Mouse (Mus musculus): Measurements from ENCODE around the gene Armc7. TPM values are rescaled to one million over a fixed set of nuclear protein-coding genes. Genes with fewer than 3 reads are reported as not detected.

Armc7 gene
- polyA plus RNA-seq, 1 experiment: 5.4 TPM

- TF ChIP-seq MYOG (IDR thresholded peaks at IDR 0.05; ENCODE audit: control insufficient read depth, extremely low read depth, insufficient read length) (no peak), CTCF (IDR thresholded peaks at IDR 0.05; ENCODE audit: control insufficient read depth, insufficient read depth, insufficient read length) (no peak), CEBPB (IDR thresholded peaks at IDR 0.05; ENCODE audit: low read depth) (no peak), USF1 (IDR thresholded peaks at IDR 0.05; ENCODE audit: low read depth) (no peak), MYOD1 (IDR thresholded peaks at IDR 0.05; ENCODE audit: control insufficient read depth, insufficient read length, low read depth) (no peak), MAX (IDR thresholded peaks at IDR 0.05) (no peak), FOSL1 (IDR thresholded peaks at IDR 0.05; ENCODE audit: insufficient read depth, low read length, poor library complexity, severe bottlenecking) (no peak)
- no peaks in the 10 kb centered on the region for H3K79me2 ChIP-seq (ENCODE audit: control insufficient read depth, insufficient read depth)
- no peak overlapping the region for H3K4me3 ChIP-seq (ENCODE audit: insufficient read depth, poor library complexity, severe bottlenecking)
- H3ac ChIP-seq (ENCODE audit: control insufficient read depth, insufficient read length, low read depth): no peak overlapping the region
- H3K27me3 ChIP-seq (ENCODE audit: control insufficient read depth, insufficient read depth, insufficient read length): peaks cover 3% of the 10 kb centered on the region
- no peaks in the 10 kb centered on the region for H3K79me3 ChIP-seq (ENCODE audit: low read depth)
- no peaks in the 10 kb centered on the region for H3K36me3 ChIP-seq (ENCODE audit: control insufficient read depth, insufficient read depth)
Measured at GRCm38 (mm10) chr11:115441417-115441816, 34.0 kb upstream of the Armc7 start.

- H3K27me3 ChIP-seq (ENCODE audit: control insufficient read depth, insufficient read depth, insufficient read length): peaks cover 38% of the 10 kb centered on the region
- no peak overlapping the region for H3K4me3 ChIP-seq (ENCODE audit: insufficient read depth, poor library complexity, severe bottlenecking)
- no peaks in the 10 kb centered on the region for H3K79me3 ChIP-seq (ENCODE audit: low read depth)
- H3K79me2 ChIP-seq (ENCODE audit: control insufficient read depth, insufficient read depth): no peaks in the 10 kb centered on the region
- no peak overlapping the region for H3ac ChIP-seq (ENCODE audit: control insufficient read depth, insufficient read length, low read depth)
- H3K36me3 ChIP-seq (ENCODE audit: control insufficient read depth, insufficient read depth): no peaks in the 10 kb centered on the region
- no peak for TF ChIP-seq CTCF (IDR thresholded peaks at IDR 0.05; ENCODE audit: control insufficient read depth, insufficient read depth, insufficient read length)
- no peak for TF ChIP-seq MYOG (IDR thresholded peaks at IDR 0.05; ENCODE audit: control insufficient read depth, extremely low read depth, insufficient read length)
- no peak for TF ChIP-seq CEBPB (IDR thresholded peaks at IDR 0.05; ENCODE audit: low read depth)
- TF ChIP-seq MAX (IDR thresholded peaks at IDR 0.05): no peak
- TF ChIP-seq USF1 (IDR thresholded peaks at IDR 0.05; ENCODE audit: low read depth): no peak
- no peak for TF ChIP-seq MYOD1 (IDR thresholded peaks at IDR 0.05; ENCODE audit: control insufficient read depth, insufficient read length, low read depth)
Measured at GRCm38 (mm10) chr11:115446906-115447305, 28.6 kb upstream of the Armc7 start.

- peaks cover 38% of the 10 kb centered on the region for H3K27me3 ChIP-seq (ENCODE audit: control insufficient read depth, insufficient read depth, insufficient read length)
Measured at GRCm38 (mm10) chr11:115447321-115447885, 28.1 kb upstream of the Armc7 start.

GRCm38 (mm10) chr11:115448075-115448474 lies 27.4 kb upstream of the Armc7 start:
- Histone ChIP-seq H3ac (ENCODE audit: control insufficient read depth, insufficient read length, low read depth) (no peak overlapping the region), H3K36me3 (ENCODE audit: control insufficient read depth, insufficient read depth) (no peaks in the 10 kb centered on the region), H3K4me3 (ENCODE audit: insufficient read depth, poor library complexity, severe bottlenecking) (no peak overlapping the region), H3K27me3 (ENCODE audit: control insufficient read depth, insufficient read depth, insufficient read length) (peaks cover 39% of the 10 kb centered on the region), H3K79me2 (ENCODE audit: control insufficient read depth, insufficient read depth) (no peaks in the 10 kb centered on the region), H3K79me3 (ENCODE audit: low read depth) (no peaks in the 10 kb centered on the region)
- TF ChIP-seq MYOG (IDR thresholded peaks at IDR 0.05; ENCODE audit: control insufficient read depth, extremely low read depth, insufficient read length) (no peak), MYOD1 (IDR thresholded peaks at IDR 0.05; ENCODE audit: control insufficient read depth, insufficient read length, low read depth) (no peak), CTCF (IDR thresholded peaks at IDR 0.05; ENCODE audit: control insufficient read depth, insufficient read depth, insufficient read length) (no peak), USF1 (IDR thresholded peaks at IDR 0.05; ENCODE audit: low read depth) (no peak), CEBPB (IDR thresholded peaks at IDR 0.05; ENCODE audit: low read depth) (no peak), FOSL1 (IDR thresholded peaks at IDR 0.05; ENCODE audit: insufficient read depth, low read length, poor library complexity, severe bottlenecking) (no peak), MAX (IDR thresholded peaks at IDR 0.05) (no peak)

More at GRCm38 (mm10) chr11:115447321-115447885, 28.1 kb upstream of the Armc7 start:
- TF ChIP-seq CTCF (IDR thresholded peaks at IDR 0.05; ENCODE audit: control insufficient read depth, insufficient read depth, insufficient read length) (no peak), MAX (IDR thresholded peaks at IDR 0.05) (no peak), FOSL1 (IDR thresholded peaks at IDR 0.05; ENCODE audit: insufficient read depth, low read length, poor library complexity, severe bottlenecking) (no peak), USF1 (IDR thresholded peaks at IDR 0.05; ENCODE audit: low read depth) (no peak), MYOG (IDR thresholded peaks at IDR 0.05; ENCODE audit: control insufficient read depth, extremely low read depth, insufficient read length) (no peak), CEBPB (IDR thresholded peaks at IDR 0.05; ENCODE audit: low read depth) (no peak)
- Histone ChIP-seq H3K4me3 (ENCODE audit: insufficient read depth, poor library complexity, severe bottlenecking) (no peak overlapping the region), H3ac (ENCODE audit: control insufficient read depth, insufficient read length, low read depth) (no peak overlapping the region), H3K36me3 (ENCODE audit: control insufficient read depth, insufficient read depth) (no peaks in the 10 kb centered on the region), H3K79me3 (ENCODE audit: low read depth) (no peaks in the 10 kb centered on the region), H3K79me2 (ENCODE audit: control insufficient read depth, insufficient read depth) (no peaks in the 10 kb centered on the region)

GRCm38 (mm10) chr11:115448998-115449397 lies 26.5 kb upstream of the Armc7 start:
- H3K36me3 ChIP-seq (ENCODE audit: control insufficient read depth, insufficient read depth): no peaks in the 10 kb centered on the region
- H3K79me3 ChIP-seq (ENCODE audit: low read depth): no peaks in the 10 kb centered on the region
- peaks cover 43% of the 10 kb centered on the region for H3K27me3 ChIP-seq (ENCODE audit: control insufficient read depth, insufficient read depth, insufficient read length)
- H3K79me2 ChIP-seq (ENCODE audit: control insufficient read depth, insufficient read depth): no peaks in the 10 kb centered on the region
- H3K4me3 ChIP-seq (ENCODE audit: insufficient read depth, poor library complexity, severe bottlenecking): no peak overlapping the region
- no peak overlapping the region for H3ac ChIP-seq (ENCODE audit: control insufficient read depth, insufficient read length, low read depth)
- TF ChIP-seq USF1 (IDR thresholded peaks at IDR 0.05; ENCODE audit: low read depth) (no peak), CTCF (IDR thresholded peaks at IDR 0.05; ENCODE audit: control insufficient read depth, insufficient read depth, insufficient read length) (no peak), MAX (IDR thresholded peaks at IDR 0.05) (no peak), FOSL1 (IDR thresholded peaks at IDR 0.05; ENCODE audit: insufficient read depth, low read length, poor library complexity, severe bottlenecking) (no peak), MYOG (IDR thresholded peaks at IDR 0.05; ENCODE audit: control insufficient read depth, extremely low read depth, insufficient read length) (no peak), MYOD1 (IDR thresholded peaks at IDR 0.05; ENCODE audit: control insufficient read depth, insufficient read length, low read depth) (no peak), CEBPB (IDR thresholded peaks at IDR 0.05; ENCODE audit: low read depth) (no peak)

GRCm38 (mm10) chr11:115450176-115450575 lies 25.3 kb upstream of the Armc7 start:
- Histone ChIP-seq H3K36me3 (ENCODE audit: control insufficient read depth, insufficient read depth) (no peaks in the 10 kb centered on the region), H3K79me2 (ENCODE audit: control insufficient read depth, insufficient read depth) (no peaks in the 10 kb centered on the region), H3ac (ENCODE audit: control insufficient read depth, insufficient read length, low read depth) (no peak overlapping the region), H3K27me3 (ENCODE audit: control insufficient read depth, insufficient read depth, insufficient read length) (peaks cover 43% of the 10 kb centered on the region), H3K79me3 (ENCODE audit: low read depth) (no peaks in the 10 kb centered on the region), H3K4me3 (ENCODE audit: insufficient read depth, poor library complexity, severe bottlenecking) (no peak overlapping the region)
- no peak for TF ChIP-seq MYOG (IDR thresholded peaks at IDR 0.05; ENCODE audit: control insufficient read depth, extremely low read depth, insufficient read length)
- no peak for TF ChIP-seq CEBPB (IDR thresholded peaks at IDR 0.05; ENCODE audit: low read depth)
- no peak for TF ChIP-seq FOSL1 (IDR thresholded peaks at IDR 0.05; ENCODE audit: insufficient read depth, low read length, poor library complexity, severe bottlenecking)
- no peak for TF ChIP-seq USF1 (IDR thresholded peaks at IDR 0.05; ENCODE audit: low read depth)
- TF ChIP-seq MYOD1 (IDR thresholded peaks at IDR 0.05; ENCODE audit: control insufficient read depth, insufficient read length, low read depth): no peak
- TF ChIP-seq MAX (IDR thresholded peaks at IDR 0.05): no peak
- TF ChIP-seq CTCF (IDR thresholded peaks at IDR 0.05; ENCODE audit: control insufficient read depth, insufficient read depth, insufficient read length): no peak
